Mouse (Mus musculus): Measurements from ENCODE around the gene Nudt15.
"Not testable (repeated sequence)": the region's sequence is repeated elsewhere in the genome, so short reads cannot be mapped to it uniquely, and the experiment has no call there.

Gene Nudt15

DNA sequence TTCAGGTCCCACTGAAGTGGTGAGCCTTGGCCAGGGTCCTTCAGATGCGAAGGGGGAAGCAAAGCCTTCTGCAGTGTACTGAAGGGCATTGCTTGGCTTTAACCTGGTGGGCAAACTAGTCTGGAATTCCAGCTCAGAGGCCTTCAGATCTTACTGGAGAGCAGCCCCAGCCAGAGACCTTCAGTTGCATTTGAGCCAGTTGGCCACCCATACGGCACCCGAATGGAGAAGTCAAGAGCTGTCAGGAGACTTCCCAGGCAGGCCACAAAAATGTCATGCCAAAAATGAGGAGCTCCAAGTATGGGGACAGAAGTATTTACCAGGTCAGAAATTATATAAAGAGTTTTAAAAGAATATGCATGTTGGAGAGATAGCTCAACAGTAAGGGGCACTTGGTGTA, at the start of gene Nudt15:
TSS of gene Nudt15 (minus strand) at position 192 of the 400 bp plus-strand sequence.
- no peak for DNase-seq (ENCODE audit: low spot score in 2 of 2)

DNA sequence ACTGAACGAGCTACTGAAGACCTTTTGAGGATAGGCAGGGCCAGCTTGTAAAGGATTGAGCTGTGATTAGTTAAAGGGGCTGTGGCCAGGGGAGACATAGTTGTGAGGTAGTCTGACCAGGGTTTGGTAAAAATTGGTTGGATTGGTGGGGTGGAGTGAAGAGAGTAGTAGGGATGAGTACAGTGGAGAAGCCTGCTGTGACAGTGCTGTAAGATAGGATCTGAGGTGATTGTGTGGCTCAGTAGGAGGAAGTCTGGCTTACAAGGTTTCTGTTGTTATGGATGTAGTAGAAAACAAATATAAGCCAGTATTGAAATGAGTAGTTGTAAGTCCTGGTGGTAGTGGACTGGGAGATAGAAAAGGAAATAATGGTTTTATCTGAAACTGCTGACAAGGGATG, 44.1 kb upstream of the Nudt15 start:
- no peak for DNase-seq (ENCODE audit: low spot score in 2 of 2)

DNA sequence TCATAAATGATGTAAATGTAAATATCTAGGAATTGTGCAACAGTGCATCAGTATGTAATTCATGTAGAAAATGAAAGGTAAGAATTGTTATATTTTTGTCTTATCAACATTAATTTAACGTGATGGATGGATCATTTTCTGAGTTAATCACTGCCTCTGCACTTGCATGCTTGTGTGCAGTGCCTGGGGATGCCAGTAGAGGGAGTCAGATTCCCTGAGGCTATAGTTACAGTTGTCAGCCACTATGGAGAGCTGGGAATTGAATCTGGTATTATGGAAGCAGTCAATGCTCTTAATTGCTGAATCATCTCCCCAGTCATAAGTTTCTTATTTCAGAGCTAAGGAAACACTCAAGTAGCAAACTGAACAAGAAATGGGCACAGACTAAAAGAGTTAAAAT, 40.0 kb upstream of the Nudt15 start:
- no peak for DNase-seq (ENCODE audit: low spot score in 2 of 2)

DNA sequence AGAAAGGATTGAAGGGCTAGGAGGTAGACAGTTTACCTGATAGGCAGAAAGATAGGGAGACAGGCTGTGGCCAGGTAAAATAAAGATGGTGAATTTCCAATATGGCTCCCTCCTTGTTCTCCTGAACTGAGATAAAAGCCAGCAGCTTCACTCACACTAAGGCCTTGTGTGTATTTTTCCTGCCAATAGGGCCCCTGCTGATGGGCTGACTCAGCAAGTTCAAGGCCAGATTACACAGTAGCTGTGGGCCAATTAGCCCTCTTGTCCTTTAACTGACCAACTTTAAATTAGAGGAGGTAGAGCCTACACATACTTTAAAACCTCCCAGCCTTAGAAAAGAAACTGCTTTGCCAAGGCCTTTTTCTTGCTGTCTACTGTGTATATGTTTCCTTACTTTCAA, 28.3 kb upstream of the Nudt15 start:
- DNase-seq (ENCODE audit: low spot score in 2 of 2) = no peak

DNA sequence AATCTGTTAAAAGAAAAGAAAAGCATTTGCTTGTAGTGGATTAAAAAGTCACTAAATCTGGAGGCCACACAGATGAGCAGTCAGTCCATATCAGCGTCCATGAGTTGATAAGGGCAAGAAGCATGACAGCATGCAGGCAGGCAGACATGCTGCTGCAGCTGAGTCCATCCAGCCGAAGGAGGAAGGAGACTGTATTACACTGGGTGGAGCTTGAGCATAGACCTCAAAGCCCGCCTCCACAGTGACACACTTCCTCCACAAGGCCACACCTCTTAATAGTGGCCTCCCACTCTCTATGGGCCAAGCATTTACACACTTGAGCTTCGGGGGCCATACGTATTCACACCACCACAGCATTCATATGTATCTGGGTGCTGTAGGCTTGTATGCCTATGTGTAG, 26.0 kb upstream of the Nudt15 start:
- DNase-seq (ENCODE audit: low spot score in 2 of 2) = no peak

DNA sequence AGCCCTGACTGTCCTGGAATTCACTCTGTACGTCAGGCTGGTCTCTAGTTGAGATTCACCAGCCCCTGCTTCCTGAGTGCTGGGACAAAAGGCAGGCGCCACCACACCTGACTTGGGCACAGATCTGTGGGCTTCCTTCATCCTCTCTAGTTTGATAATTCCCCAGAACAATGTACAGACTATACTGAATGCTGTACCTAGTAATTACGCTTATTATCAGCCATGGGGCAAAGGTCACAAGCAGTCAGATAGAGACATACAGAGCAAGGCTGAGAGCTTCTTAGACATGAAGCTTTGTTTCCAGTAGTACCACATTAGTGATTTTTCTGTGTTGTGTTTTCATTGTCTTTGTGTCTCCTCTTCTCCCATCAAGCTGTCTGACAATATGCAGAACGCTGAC, 23.1 kb upstream of the Nudt15 start:
- DNase-seq (ENCODE audit: low spot score in 2 of 2) = no peak

DNA sequence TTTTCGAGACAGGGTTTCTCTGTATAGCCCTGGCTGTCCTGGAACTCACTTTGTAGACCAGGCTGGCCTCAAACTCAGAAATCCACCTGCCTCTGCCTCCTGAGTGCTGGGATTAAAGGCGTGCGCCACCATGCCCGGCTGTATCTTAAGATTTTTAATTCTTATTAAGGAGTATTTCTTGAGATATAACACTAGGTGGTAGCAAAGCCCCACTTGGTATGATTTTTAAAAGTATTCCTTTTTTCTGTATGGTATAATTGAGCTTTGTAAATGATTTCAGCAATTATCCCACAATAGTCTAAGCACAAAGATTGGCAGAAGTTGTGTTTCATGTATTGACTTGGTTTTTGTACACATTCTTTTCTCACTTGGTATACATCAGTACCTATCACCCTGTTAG, 21.8 kb upstream of the Nudt15 start:
- not testable (repeated sequence) for DNase-seq (ENCODE audit: low spot score in 2 of 2)

DNA sequence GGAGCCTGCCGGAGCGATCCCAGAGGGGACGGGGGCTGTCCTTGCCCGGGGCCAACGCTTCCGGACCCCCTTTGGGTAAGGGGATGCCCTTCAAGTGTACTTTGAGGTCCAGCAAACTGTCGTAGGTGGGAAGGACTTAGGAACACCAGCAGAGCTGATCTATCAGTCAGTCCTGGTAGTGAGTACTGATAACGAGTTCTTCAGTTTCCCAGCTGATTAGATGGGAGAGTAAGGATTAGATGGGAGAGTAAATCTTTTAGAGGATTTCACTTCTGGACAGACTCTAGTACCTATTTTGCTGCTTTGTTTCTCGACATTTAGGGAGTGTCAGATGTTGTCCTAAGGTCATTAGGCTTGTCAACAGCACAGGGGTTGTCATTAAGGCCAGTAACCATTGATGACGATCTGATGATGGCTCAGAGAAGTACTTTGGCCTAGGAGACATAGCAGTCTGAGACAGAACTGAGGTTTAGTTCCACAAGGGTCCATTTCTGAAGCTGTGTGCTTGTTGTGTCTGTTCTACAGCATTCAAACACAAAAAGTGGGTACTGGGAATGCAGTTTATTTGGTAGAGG, 5.2 kb upstream of the Nudt15 start:
- DNase-seq (ENCODE audit: low spot score in 2 of 2) = no peak

DNA sequence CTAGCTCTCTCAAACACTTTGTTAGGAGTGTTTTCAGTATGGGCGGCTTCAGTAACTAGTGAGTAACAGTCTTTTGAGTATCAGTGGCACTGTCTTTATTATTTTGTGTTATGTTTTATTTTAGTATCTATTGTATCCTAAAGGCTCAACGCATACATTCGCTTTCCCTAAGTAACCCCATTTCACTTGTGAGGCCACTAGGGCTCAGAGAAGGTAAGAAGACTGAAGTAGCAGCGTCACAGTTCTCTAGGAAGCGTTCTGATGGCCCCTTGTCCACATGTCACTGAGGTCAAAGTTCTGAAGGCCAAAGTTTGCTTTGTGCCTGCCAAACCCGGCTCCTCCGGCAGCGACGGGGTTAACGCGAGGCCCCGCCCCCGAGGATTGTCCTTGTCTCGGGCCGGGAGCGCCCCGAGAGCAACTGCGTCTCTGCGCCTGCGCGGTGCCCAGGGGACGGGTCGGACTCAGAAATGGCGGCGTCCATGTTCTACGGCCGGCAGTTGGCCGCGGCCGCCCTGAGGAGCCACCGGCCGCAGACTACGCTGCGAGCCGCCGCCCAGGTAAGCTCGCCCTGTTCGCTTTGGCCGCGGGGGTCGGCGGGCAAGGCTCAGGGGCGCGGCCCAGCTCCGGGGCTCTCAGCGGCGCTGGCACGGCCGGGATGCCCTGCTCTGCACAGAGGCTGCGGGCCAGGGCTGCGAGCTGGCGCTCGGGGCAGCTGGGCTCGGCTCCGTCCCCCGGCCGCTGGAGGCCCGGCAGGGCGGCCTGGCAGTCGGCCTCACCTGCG, 4.5 kb upstream of the Nudt15 start:
- peak; percentile 92 to 98 for DNase-seq (ENCODE audit: low spot score in 2 of 2)

DNA sequence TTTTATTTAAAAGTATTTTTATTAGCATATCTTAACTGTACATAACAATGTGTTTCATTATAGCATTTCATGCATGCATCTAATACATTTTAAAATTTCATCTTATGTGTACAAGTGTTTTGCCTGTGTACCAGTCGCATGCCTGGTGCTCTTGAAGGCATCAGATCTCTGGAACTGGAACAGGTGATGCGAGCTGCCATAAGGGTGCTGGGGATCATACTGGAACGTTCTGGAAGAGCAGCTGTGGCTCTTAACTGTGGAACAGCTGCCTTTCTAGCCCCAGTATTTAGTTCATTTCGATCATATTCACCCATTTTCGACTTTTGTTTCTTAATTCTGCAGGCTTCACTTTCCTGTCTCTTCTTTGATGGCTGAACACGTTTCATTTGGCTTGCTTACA, 3.1 kb upstream of the Nudt15 start:
- no peak for DNase-seq (ENCODE audit: low spot score in 2 of 2)

DNA sequence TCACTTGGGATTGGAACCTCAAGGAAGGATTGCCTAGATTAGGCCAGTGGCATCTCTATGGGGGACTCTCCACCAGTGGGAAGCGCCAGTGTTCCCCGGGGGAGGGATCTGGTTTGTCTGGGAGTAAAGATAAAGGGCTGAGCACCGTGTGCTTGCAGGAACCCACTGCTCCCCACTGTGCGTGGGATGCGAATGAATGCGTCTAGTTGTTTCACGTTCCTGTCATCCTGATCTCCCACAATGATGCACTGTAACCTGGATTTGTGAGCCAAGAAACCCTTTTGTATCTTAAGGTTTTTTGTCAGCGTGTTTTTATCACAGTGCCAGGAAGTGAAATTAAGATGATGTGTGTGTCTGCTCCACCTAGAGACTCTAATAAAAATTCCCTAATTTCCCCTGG, 2.7 kb upstream of the Nudt15 start:
- no peak for DNase-seq (ENCODE audit: low spot score in 2 of 2)

DNA sequence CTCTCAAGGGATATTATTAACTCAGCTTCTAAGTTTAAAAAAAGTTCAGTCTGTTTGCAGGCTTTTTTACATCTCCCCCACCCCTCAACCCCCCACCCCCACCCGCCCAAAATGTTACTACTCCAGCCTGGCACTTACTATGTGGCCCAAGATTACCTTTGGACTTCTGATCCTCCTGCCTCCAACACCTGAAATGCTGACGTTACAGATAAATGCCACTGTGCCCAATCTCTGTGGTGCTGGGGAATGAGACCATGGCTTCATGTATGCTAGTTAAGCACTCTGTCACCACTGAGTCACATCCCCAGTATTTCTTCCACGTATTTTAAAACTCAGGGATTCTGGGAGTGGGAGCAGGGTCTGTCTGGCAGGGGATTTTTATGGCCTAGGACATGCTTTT, 2.2 kb upstream of the Nudt15 start:
- no peak for DNase-seq (ENCODE audit: low spot score in 2 of 2)

DNA sequence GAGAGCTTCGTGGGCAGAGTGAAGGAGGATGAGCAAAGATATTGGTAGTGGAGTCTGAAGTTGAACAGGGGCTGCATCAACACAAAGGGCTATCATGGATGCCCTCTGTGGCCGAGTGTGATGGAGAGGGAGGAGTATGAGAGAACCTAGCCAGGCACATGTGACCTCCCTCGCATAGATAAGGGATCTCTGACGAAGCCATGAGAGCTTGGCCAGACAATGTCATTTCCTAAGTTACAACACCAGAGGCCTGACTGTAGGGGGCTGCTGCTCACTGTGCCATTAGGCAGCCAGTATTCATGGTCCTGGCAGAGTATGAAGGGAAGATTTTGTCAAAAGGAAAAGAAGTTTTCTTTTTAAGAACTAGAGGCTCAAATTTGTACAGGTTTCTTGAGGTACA, 1.0 kb downstream of the Nudt15 start:
- DNase-seq (ENCODE audit: low spot score in 2 of 2) = no peak

DNA sequence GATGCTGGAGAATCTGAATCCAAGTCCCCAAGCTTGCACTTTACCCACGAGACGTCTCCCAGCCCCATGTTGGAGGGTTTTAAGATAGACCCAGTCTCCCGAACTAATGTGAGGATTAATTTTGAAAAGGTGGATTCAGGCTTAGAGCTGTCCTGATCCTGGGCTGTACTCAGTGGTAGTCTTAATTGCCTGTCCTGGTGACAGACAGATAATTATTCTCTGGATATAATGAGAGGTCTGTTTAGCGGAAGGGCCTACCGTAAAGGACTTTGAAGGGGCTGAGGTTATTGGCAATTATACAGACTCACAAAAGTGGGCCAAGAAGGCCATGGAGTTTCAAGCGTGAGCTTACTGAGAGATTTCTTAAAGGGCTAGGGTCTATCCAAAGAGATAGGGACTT, 4.3 kb downstream of the Nudt15 start:
- DNase-seq (ENCODE audit: low spot score in 2 of 2) = no peak

DNA sequence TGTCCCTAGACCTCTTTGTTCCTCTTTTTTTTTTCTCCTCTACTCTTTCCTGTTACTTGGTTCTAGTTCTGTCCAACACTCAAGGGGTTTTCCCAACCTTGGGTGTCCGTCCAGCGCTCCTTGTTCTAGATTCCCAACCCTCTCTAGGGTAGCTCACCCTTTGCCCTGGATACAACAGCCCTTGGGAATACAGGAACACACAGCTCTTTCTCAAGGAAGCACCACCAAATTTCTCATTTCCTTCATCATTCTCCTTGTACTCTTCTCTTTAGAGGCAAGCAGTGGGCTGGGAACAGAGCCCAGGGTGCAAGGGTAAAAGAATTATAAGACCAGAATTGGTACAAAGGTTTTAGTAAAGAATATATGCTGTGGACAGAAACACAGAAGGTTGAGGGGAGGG, 12.4 kb downstream of the Nudt15 start:
- DNase-seq (ENCODE audit: low spot score in 2 of 2) = no peak

DNA sequence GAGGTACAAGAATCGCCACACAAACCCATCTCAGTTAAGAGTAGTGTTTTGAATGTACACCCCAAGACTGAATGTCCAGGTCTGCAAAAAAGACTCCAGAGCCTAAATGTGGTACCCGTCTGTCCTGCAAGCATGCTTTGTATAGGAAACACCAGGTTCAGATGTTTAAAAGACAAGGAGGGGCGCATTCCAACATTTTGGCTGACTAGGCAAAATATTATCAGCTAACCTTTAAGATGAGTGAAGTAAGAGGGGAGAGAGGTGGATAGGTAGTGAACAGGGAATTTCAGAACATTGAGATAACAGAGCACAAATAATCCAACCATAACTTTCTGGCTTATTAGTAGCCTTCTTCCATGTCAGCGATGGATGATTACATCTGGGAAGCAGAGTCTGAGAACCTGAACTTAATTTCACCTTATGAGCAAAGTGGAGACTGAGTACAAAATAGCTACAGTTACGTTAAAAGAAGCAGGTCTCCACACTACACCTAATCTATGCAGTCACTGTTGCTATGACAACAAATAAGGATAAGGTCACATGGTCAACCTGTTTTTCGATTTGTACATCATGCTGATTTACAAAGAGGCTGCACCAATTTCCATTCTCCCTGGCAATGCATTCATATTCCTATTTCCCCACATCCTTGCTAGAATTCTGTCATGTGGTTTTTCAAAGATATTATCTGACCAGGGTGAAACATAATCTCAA, 14.1 kb downstream of the Nudt15 start:
- DNase-seq (ENCODE audit: low spot score in 2 of 2) = no peak

DNA sequence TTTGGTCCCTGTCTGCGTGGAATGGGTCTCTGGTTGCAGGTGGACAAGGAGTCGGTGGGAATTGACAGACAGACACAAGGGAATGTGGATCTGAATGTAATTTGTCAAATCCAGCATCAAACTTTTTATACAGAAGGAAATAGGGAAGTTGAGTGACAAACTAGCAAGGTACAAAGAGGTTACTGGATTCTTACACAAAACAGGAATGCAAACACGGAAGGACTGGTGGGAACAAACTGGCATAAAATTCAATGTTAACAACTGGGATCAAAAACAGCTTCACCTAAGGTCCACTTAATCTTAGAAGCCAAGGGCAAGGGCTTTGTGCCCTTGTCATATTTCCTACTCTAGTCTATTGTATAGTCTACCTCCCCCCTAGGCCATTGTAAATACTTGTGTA, 19.4 kb downstream of the Nudt15 start:
- DNase-seq (ENCODE audit: low spot score in 2 of 2) = not testable (repeated sequence)

DNA sequence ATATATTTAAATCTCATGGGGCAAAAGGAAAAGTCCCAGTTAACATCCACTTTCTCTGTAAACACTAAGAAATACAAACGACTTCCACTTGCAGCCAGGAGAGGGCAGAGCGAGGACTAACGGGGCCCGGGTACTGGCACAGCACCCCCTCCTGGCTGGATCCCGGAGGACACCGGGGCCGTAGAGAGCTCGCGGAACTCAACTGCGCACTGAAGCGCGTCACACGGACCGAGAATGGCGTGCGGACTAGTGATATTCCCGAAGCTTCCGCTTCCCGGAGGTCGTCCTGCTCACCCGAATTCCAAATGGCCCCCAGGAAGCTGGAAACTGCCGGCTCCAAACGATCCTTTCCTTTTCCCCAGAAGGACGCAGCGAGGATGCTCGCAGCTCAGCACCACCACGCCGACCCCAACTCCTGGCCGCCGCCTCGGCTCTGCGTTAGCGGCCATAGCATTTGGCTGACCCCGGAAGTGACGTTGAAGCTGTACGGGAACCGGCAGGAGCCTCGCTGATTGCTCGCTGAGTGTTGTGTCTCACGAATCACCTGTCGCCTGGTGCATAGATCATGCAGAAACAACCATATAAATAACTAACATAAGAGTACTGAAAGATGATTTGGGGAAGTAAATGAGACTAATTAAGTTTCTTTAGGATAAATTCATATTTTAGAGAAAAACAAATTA, 23.1 kb downstream of the Nudt15 start, which contains the start of gene Sucla2:
TSS of gene Sucla2 (plus strand) at position 554 of the 683 bp plus-strand sequence.
- DNase-seq (ENCODE audit: low spot score in 2 of 2) = peak; percentile 90 to 95

DNA sequence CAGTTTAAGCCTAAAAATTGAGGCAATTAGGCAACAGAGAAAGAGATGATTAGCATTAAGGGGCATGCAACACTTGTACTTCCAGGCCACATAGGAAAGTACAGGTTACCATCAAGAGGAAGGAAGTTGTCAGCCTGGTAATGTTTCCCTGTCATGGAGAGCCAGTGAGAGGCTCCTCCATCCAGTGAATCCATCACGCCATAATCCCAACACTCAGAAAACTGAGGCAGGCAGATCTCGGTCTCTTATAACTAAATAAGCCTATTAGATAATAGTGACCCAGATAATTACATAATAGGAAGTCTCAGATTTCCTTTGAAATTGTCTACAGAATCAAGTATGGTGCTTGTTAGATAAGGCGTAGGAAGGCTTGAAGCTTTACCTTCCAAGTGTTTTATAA, 23.9 kb downstream of the Nudt15 start:
- no peak for DNase-seq (ENCODE audit: low spot score in 2 of 2)

DNA sequence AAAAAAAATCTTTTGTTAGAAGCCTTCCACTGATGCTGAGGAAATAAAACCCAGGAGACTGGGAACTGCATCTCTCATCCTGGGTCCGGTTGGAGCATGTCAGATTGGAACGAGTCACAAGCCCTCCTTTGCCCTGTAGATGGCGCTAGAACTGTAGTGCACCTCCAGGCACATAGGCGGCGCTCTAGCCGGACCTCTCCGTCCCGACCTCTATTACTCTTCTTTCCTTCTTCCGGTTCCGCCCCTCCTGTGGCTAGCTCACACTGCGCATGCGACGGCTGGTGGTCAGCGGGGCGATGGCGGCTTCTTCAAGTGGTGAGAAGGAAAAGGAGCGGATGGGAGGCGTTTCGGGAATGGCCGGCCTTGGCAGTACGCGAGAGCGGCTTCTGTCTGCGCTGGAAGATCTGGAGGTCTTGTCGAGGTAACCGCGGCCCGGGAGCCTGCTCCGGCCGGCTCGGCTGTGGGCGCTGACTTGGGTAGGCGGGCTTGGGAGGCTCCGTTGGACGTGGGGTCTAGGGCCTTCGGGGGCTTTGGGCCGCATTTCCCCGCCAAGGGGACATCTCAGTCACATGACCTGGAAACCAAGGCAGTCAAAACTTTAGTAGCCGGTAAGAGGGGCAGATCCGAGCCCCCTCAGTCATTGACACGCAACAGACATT, 38.1 kb downstream of the Nudt15 start, which contains the start of gene Med4:
TSS of gene Med4 (plus strand) at position 261 of the 659 bp plus-strand sequence.
- DNase-seq (ENCODE audit: low spot score in 2 of 2) = peak; percentile 91 to 94

DNA sequence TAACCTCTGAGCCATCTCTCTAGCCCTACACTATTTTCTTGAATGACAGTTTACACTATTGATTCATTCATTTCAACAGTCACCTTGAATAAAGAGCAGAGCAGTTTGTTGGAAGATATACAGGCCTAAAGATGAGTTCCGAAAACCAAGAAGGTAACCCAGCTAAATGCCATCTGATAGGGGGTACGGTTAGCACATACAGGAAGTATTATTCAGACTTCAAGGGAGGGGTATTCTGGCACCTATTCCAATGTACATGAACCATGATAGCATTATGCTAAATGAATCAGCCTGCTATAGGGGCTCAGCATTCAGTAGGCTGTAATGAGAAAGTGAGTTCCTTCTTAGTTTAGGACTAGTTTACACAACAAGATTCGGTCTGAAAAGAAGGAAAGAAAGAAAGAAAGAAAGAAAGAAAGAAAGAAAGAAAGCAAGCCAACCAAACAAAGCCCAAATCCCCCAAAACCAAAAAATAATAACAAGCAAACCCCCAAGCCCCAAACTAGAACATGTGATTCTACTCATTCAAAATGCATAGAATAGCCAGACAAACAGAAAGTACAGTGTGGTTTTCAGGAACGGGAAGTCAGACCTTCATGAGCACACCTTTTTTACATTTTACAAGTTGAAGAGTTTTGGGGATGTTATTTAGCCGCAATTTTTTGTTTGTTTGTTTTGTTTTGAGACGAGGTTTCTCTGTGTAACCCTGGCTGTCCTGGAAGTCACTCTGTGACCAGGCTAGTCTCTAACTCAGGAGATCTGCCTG, 39.2 kb downstream of the Nudt15 start:
- no peak for DNase-seq (ENCODE audit: low spot score in 2 of 2)
